Mouse (Mus musculus) intestine, embryonic 16.5 days (tissue): Measurements from ENCODE around the gene Shroom2. TPM values are rescaled to one million over a fixed set of nuclear protein-coding genes. Genes with fewer than 3 reads are reported as not detected.

ENCODE experiments used
- ATAC-seq: fragments of 200-750 bp; cut with Nextera tagmentation; 2 replicates; pipeline ENCODE4 v1.8.0; 2017; ENCODE audit warnings: moderate TSS enrichment, moderate library complexity
- H3K27ac ChIP-seq: fragments of 300-500 bp; sonication (generic); 2 replicates; pipeline ENCODE4 v1.5.1; 2014; ENCODE audit warnings: mild to moderate bottlenecking, low read length
- H3K27me3 ChIP-seq: fragments of 300-500 bp; sonication (generic); replicated peaks from 2 replicates; pipeline ENCODE4 v1.6.1; 2014; ENCODE audit warnings: low read length, control low read depth, mixed read lengths; ENCODE audit not compliant: control insufficient read depth, insufficient read depth
- H3K36me3 ChIP-seq: fragments of 300-500 bp; sonication (generic); 2 replicates; pipeline ENCODE4 v1.6.1; 2014; ENCODE audit warnings: low read length, control low read depth; ENCODE audit not compliant: control insufficient read depth, insufficient read depth
- H3K4me1 ChIP-seq: fragments of 300-500 bp; sonication (generic); 2 replicates; pipeline ENCODE4 v1.6.1; 2014; ENCODE audit warnings: low read length, control low read depth, mixed read lengths; ENCODE audit not compliant: control insufficient read depth, insufficient read depth
- H3K4me2 ChIP-seq: fragments of 300-500 bp; sonication (generic); 2 replicates; pipeline ENCODE4 v1.6.1; 2014; ENCODE audit warnings: low read depth, low read length, control low read depth
- H3K4me3 ChIP-seq: fragments of 300-500 bp; sonication (generic); 2 replicates; pipeline ENCODE4 v1.5.1; 2014; ENCODE audit warnings: mild to moderate bottlenecking, low read length
- H3K9ac ChIP-seq: fragments of 300-500 bp; sonication (generic); 2 replicates; pipeline ENCODE4 v1.6.1; 2014; ENCODE audit warnings: low read depth, low read length
- H3K9me3 ChIP-seq: fragments of 300-500 bp; sonication (generic); 2 replicates; pipeline ENCODE4 v1.6.1; 2016; ENCODE audit warnings: low read length, control low read depth; ENCODE audit not compliant: control insufficient read depth
- WGBS: fragments of 180-500 bp; shearing (Covaris S2); extraction: QIAGEN DNeasy Blood & Tissue Kit; methylation state at CpG from one replicate; pipeline ENCODE4 v1.1.7; 2014; 5-methylcytosine and 5-hydroxymethylcytosine counted together
- polyA plus RNA-seq: library from polyadenylated mRNA; unstranded; fragments of >200 nt; fragmentation: Nextera tagmentation; extraction: Ambion mirVana; gene quantifications from 2 replicates; pipeline ENCODE4 v1.2.1, GENCODE M21; 2015

Gene Shroom2
- polyA plus RNA-seq, 1 experiment from 2014 or later = 4.5 TPM

GRCm38 (mm10) chrX:152762855-152763254 lies 6.4 kb downstream of the Shroom2 start:
- no peak overlapping the region for H3K4me3 ChIP-seq
- H3K27me3 ChIP-seq = no peaks in the 10 kb centered on the region
- H3K4me2 ChIP-seq = no peak overlapping the region
- no peaks in the 10 kb centered on the region for H3K36me3 ChIP-seq
- 67% methylated on average over 2 of the region's 2 CpGs for WGBS
- no peaks in the 10 kb centered on the region for H3K9me3 ChIP-seq
- no peak overlapping the region for H3K9ac ChIP-seq
- peak; percentile 59 for ATAC-seq
- no peak overlapping the region for H3K27ac ChIP-seq
- H3K4me1 ChIP-seq = no peaks in the 10 kb centered on the region; the same call in 1 of the 2 replicates

- H3K9me3 ChIP-seq = no peaks in the 10 kb centered on the region
- no peaks in the 10 kb centered on the region for H3K27me3 ChIP-seq
- no peaks in the 10 kb centered on the region for H3K36me3 ChIP-seq
- no peak overlapping the region for H3K4me3 ChIP-seq
- ATAC-seq = peak; percentile 86
- no peak overlapping the region for H3K9ac ChIP-seq
- no peak overlapping the region for H3K27ac ChIP-seq
- H3K4me1 ChIP-seq = no peaks in the 10 kb centered on the region; the same call in 1 of the 2 replicates
- WGBS = 35% methylated on average over 2 of the region's 2 CpGs
- H3K4me2 ChIP-seq = no peak overlapping the region
These were observed 6.8 kb downstream of the Shroom2 start for GRCm38 (mm10) chrX:152762437-152762836.

DNA sequence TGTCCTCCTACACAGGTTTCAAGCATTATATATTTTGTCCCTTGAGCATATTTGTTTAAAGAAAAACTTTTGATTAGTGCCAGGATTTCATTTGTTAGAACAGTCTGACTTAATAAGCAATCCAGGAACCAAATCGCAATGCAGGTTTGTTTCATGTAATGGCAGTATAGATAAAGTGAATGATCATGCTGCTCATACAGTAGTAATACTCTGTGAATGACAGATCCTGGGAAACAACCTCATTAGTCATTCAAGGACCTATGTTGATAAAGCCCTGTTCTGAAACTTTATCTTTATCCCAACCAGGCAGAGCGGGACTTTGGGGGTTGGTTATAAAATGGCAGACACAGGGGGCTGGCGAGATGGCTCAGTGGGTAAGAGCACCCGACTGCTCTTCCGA lies 13.0 kb downstream of the Shroom2 start:
- Histone ChIP-seq H3K9ac (no peak overlapping the region), H3K36me3 (no peaks in the 10 kb centered on the region), H3K4me3 (no peak overlapping the region), H3K4me1 (no peaks in the 10 kb centered on the region), H3K4me2 (no peak overlapping the region), H3K27ac (no peak overlapping the region), H3K9me3 (no peaks in the 10 kb centered on the region), H3K27me3 (no peaks in the 10 kb centered on the region)
- 86% methylated on average over 5 of the region's 5 CpGs for WGBS
- peak; percentile 77; the same call in 1 of the 2 replicates for ATAC-seq

GRCm38 (mm10) chrX:152755819-152756218 lies 13.4 kb downstream of the Shroom2 start:
- Histone ChIP-seq H3K9ac (no peak overlapping the region), H3K9me3 (no peaks in the 10 kb centered on the region), H3K27ac (no peak overlapping the region), H3K4me3 (no peak overlapping the region), H3K36me3 (no peaks in the 10 kb centered on the region), H3K27me3 (no peaks in the 10 kb centered on the region), H3K4me1 (no peaks in the 10 kb centered on the region), H3K4me2 (no peak overlapping the region)
- WGBS = 77% methylated on average over 1 of the region's 1 CpGs
- ATAC-seq = peak; percentile 91

DNA sequence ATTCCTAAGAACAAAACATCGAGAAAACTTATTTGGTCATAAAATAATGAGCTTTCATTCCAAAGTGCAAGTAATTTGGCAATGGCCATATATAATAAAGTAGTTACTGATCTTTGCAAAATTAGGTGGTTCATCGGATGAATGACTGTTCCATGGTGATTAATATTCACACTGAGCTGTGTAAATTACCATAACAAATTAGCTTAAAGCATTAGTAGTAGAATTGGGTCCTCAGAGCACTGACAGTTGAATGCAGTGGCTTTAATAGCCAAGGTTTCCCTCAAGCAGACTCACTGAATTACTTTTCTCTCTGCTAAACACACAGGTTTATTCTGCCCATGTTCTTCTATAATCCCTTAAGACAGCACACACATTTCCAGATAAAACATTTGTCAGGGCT lies 23.3 kb downstream of the Shroom2 start:
- Histone ChIP-seq H3K4me3 (no peak overlapping the region), H3K9ac (no peak overlapping the region), H3K27ac (no peak overlapping the region), H3K4me1 (no peaks in the 10 kb centered on the region), H3K27me3 (0 out of 2 replicates have a peak, but pooled peaks cover 2% of the 10 kb centered on the region), H3K4me2 (no peak overlapping the region), H3K36me3 (no peaks in the 10 kb centered on the region), H3K9me3 (no peaks in the 10 kb centered on the region)
- WGBS = 78% methylated on average over 2 of the region's 2 CpGs
- ATAC-seq = no peak

DNA sequence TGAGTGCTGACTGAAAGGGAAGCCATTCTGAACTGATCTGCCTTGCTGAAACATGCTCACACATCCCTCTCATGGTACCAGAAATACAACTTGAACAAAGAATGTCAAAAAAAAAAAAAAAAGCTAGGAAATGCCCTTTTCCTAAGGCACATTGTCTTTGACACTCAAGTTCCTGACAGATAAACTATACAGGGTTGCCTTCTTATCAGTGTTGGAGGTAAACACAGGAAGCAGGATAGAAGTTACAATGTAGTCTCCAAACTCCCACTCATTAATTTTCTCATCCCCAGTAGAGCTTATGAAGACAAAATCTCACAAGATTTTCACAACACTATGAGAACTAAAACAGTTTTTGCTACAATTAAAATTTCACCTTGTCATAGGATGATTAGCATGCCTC lies 25.6 kb downstream of the Shroom2 start:
- Histone ChIP-seq H3K4me3 (no peak overlapping the region), H3K27ac (no peak overlapping the region), H3K4me2 (no peak overlapping the region), H3K4me1 (no peaks in the 10 kb centered on the region), H3K9ac (no peak overlapping the region), H3K36me3 (no peaks in the 10 kb centered on the region), H3K27me3 (0 out of 2 replicates have a peak, but pooled peaks cover 8% of the 10 kb centered on the region), H3K9me3 (no peaks in the 10 kb centered on the region)
- ATAC-seq = no peak

DNA sequence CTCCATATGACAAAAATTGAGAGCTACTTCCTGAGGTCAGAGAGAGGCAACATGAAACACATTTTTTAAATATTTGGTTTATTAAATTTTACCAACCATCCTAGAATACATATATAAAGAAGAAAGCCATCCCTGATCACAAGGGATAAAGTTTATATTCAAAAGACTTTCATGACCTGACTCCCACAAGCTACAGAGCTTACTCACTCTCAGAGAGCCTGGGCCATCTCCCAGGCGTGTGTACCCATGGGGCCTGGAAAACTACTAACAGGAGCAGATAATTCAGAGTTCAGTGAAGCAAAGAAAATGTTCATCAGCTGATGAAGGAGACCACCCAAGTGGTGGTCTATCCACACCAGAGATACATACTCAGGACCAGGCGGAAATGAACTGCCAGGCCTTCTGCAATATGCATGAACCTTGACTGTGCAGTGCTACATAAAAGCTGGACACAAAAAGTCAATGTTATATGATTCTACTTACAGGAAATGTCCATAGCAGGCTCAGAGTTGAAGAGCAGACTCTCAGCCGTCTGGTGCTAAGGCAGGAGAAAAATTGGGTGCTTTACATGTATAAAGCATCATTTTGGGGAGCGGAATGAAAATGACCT lies 30.4 kb downstream of the Shroom2 start:
- no peak for ATAC-seq
- no peaks in the 10 kb centered on the region for H3K4me1 ChIP-seq
- WGBS = 57% methylated on average over 4 of the region's 4 CpGs
- no peaks in the 10 kb centered on the region for H3K9me3 ChIP-seq
- 0 out of 2 replicates have a peak, but pooled peaks cover 8% of the 10 kb centered on the region for H3K27me3 ChIP-seq
- no peaks in the 10 kb centered on the region for H3K36me3 ChIP-seq
- no peak overlapping the region for H3K9ac ChIP-seq
- no peak overlapping the region for H3K4me2 ChIP-seq
- no peak overlapping the region for H3K4me3 ChIP-seq
- no peak overlapping the region for H3K27ac ChIP-seq

DNA sequence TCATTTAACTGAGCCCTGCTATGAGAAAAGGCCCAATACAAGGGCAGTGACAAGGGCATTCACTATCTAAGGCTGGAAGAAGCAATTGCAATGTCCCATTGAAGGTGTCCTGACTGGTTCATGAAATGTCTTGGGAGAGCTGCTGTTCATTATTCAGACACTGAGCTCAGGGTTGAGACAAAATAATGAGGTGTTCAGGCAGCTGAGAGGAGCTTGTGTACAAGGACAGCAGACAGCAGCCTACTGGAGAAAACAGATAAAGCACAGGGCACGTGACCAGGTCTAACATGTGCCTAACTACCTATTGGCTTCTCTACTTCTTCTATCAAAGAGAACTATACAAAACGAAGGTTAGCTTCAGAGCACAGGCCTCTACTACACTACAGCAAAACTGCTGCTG lies 31.1 kb downstream of the Shroom2 start:
- H3K27me3 ChIP-seq = 0 out of 2 replicates have a peak, but pooled peaks cover 8% of the 10 kb centered on the region
- H3K36me3 ChIP-seq = no peaks in the 10 kb centered on the region
- H3K9ac ChIP-seq = no peak overlapping the region
- WGBS = 48% methylated on average over 2 of the region's 2 CpGs
- no peak overlapping the region for H3K4me3 ChIP-seq
- no peaks in the 10 kb centered on the region for H3K4me1 ChIP-seq
- H3K9me3 ChIP-seq = no peaks in the 10 kb centered on the region
- ATAC-seq = no peak
- no peak overlapping the region for H3K4me2 ChIP-seq
- H3K27ac ChIP-seq = no peak overlapping the region

DNA sequence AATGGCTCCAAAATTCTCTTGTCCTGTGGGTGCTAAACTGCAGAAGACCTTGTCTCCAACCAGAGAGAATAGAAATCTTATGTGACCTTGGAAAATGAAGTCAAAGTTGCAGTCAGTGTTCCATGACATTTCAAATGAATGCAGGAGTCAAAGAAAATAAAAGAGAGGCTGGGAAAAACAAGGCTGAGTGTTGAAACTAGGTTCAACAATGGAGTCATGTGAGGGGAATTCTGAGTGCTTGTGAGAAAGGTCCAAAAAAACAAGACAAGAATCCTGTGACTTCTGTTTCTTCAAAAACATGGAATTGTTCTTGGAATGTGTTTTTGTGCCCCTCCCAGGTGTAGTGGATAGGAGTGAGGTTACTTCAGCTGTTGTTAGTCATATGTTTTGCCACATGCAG lies 34.0 kb downstream of the Shroom2 start:
- Histone ChIP-seq H3K9me3 (no peaks in the 10 kb centered on the region), H3K4me3 (no peak overlapping the region), H3K4me2 (no peak overlapping the region), H3K27ac (no peak overlapping the region), H3K36me3 (no peaks in the 10 kb centered on the region), H3K4me1 (no peaks in the 10 kb centered on the region), H3K27me3 (0 out of 2 replicates have a peak, but pooled peaks cover 4% of the 10 kb centered on the region), H3K9ac (no peak overlapping the region)
- ATAC-seq = no peak

- Histone ChIP-seq H3K4me1 (no peaks in the 10 kb centered on the region), H3K4me2 (no peak overlapping the region), H3K27ac (no peak overlapping the region), H3K9me3 (no peaks in the 10 kb centered on the region), H3K27me3 (no peaks in the 10 kb centered on the region), H3K4me3 (no peak overlapping the region), H3K36me3 (no peaks in the 10 kb centered on the region), H3K9ac (no peak overlapping the region)
- no peak for ATAC-seq
These were observed 52.6 kb downstream of the Shroom2 start for GRCm38 (mm10) chrX:152716693-152717092.
